Mouse (Mus musculus) frontal cortex, postnatal 25 days (tissue): Measurements from ENCODE around the gene Gm49358.

Experiments
- DNase-seq, 2 experiments: peaks; one replicate each; pipeline ENCODE4 v3.0.0; 2022; ENCODE audit warnings: low spot score in 2 of 2

Gm49358 gene

DNA sequence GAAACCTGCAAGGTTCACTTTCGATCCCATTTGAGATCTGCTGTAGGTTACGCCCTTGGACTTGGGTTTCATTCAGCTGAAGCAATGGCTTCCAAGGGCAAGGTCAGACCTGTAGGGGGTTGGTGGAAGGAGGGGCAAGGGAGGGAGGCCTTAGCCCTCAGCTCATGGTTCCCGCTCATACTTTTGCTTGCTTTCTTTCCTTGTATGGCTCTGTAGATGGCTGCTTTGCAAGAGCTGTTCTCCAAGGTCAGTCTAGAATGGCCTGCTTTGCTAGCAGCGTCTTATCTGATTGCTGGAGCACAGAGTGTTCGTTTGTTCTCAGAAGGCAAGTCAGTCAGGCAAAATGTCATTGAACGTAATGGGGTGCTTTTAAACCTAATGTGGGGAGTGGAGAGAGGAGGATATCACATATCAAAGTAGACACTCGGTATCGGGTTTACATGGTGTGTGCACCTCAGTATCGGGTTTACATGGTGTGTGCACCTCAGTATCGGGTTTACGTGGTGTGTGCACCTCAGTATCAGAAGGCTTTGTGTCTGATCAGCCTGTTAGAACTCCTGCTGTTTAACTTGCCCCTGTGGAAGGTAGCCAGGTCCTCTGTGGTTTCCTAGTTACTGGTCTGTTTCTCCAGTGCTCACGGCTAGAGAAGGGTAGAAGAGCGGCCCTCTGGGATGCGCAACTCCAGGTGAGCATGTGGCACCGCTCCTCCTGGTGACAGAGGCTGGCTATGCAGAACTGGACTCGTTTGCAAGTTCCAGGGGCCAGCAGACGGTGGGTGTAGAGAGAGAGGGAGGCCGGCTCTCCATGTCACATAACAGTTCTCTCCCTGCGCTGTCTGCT, 50.7 kb downstream of the Gm49358 start:
- no peak for DNase-seq

DNA sequence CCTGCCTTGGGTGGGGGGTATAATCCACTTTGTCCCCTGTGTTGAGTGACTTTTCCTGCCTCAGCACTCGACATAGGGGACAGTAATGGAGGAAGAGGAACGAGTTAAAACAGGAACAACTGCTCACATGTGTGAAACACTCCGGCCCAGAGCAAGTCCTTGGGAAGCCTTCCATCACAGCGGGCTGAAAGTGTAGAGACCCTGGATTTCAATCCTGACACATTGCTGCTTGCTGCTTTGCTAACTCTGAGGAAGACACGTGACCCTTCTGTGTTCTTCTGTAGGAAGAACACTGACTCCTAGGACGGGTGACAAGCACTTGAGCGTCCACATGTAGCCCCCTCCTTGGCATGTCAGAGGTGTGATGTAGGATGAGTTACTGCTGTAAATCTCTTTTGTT, 51.4 kb downstream of the Gm49358 start:
- no peak for DNase-seq

- no peak for DNase-seq
Measured at GRCm38 (mm10) chr10:86819649-86820165, 55.9 kb downstream of the Gm49358 start.

GRCm38 (mm10) chr10:86821014-86821413, 57.2 kb downstream of the Gm49358 start:
- DNase-seq: no peak

DNA sequence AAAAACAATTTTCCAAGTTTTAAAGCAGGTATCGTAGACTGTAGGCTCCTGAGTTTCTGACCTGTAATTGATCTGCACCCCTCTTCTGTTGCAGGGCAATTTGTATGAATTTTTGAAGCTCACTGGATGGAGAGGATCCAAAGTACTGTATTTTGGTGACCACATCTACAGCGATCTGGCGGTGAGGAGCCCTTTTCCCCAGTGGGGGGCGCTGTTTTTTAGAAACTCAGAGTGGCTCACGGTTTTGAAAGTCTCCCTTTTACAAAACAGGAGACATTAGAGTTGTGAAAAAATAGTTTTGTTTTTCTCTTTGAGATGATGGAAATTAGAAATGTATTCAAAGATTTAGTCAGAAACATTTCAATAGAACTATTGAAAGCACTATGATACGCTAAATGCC, 60.3 kb downstream of the Gm49358 start:
- no peak for DNase-seq

- DNase-seq: no peak
Measured at GRCm38 (mm10) chr10:86824871-86825270, 61.1 kb downstream of the Gm49358 start.

DNA sequence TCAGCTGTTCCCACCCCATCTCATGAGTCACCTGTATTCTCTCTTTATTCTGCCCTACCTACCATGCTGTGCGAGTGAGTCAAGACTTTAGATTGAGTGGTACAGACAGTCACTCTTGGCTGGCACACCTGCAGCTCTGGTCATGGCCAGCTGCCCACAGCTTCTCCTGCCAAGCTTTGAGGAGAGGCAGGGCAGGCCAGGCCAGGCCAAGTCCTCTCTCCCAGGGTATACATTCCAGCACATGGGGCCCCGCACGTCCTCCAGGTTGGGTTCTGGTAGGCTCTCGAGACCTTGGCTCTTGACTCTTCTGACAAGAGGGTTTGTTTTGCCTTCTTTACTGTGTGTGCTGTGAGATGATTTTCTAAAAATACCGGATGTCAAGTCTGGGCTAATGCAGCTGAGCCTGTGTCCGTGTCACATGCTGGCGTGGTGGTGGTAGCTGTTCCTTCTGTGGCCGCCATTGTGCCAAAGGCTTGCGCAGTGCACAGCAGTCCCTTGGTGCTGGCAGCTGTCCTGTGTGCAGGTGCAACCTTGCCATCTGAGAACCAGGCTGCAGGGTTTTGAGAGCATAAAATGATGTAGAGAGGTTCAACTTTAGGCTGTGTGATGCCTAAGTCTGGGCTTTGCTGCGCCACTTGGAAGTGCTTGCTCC, 62.2 kb downstream of the Gm49358 start:
- no peak for DNase-seq

GRCm38 (mm10) chr10:86826929-86827328, 63.2 kb downstream of the Gm49358 start:
- no peak for DNase-seq

- DNase-seq: no peak
Measured at GRCm38 (mm10) chr10:86828221-86829135, 64.7 kb downstream of the Gm49358 start.

DNA sequence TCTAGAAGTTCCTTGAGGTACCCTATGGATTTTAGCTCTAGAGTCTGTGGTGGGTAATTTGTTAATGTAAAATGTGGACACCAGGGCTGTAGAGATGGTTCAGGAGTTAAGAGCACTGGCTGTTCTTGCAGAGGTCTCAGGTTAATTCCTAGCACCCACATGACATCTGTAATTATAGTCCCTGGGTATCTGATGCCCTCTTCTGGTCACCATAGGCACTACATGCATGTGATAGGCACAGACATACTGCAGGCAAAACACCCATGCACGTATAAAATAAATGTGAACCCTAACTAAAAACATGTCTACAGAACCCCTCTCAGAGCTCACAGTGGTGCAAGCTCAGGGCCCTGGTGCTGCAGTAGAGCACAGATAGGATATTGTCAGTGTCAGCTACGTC, 65.7 kb downstream of the Gm49358 start:
- DNase-seq: no peak

- no peak for DNase-seq
Measured at GRCm38 (mm10) chr10:86836784-86837183, 73.0 kb downstream of the Gm49358 start.

DNA sequence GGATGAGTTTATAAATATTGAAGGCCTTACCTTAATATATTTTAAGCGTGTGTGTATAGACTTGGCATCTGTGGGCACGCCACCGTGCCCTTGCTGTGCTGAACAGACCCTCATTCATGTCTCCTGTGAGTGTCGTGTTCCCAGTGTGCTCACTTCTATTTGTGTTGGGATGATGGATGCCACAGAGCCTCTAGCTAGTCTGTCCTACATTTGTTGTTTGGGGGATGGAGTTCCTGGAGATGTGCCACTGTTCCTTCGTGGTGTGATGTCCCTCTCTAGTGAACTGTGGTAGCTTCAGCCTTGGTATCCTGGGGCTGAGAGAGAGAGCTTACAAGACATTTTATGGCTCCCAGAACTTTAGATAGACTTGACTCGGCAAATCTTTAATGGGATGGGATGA, 75.1 kb downstream of the Gm49358 start:
- no peak for DNase-seq

DNA sequence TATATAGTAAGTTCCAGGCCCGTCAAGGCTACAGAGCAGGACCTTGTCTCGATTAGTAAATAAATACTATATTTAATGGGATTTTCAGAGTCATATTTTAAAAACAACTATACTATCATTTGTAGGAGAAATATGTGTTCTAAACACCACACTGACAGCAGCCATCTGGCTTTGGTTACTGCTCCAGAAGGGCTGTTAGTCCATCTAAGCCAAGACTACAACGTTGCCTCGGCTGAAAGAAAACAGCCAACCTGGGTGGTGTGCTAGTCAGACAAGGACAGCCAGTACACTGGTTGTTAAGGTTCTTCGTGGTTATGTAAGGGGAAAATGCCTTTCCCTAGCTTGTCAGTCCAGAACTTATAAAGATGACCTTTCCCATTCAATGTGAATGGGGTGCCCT, 78.9 kb downstream of the Gm49358 start:
- no peak for DNase-seq

GRCm38 (mm10) chr10:86846926-86847467, 83.2 kb downstream of the Gm49358 start:
- DNase-seq: no peak

GRCm38 (mm10) chr10:86849087-86849486, 85.3 kb downstream of the Gm49358 start:
- DNase-seq: no peak

- DNase-seq: no peak
Measured at GRCm38 (mm10) chr10:86849508-86849907, 85.7 kb downstream of the Gm49358 start.

GRCm38 (mm10) chr10:86852160-86852559, 88.4 kb downstream of the Gm49358 start:
- no peak for DNase-seq

DNA sequence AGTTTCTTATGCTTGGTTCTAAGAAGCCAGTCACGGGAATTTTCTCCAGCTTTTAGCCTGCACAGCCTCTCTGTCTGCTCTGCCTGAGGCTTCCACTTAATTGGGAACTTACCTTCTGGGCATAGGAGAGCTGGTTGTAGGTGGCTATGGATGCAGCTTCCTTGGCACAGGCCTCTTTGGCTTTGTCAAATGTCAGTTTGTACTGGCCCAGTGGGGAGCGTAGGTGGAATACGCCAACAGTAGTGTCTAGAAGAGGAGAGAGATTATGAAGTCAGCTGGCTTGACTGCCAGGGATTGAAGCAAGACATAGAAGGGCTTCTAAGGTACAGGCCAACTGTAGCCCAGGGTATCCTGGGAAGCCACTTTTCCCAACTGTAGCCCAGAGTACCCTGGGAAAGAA, 89.7 kb downstream of the Gm49358 start:
- DNase-seq: no peak

GRCm38 (mm10) chr10:86860396-86860795, 96.6 kb downstream of the Gm49358 start:
- DNase-seq: no peak

GRCm38 (mm10) chr10:86862496-86862895, 98.7 kb downstream of the Gm49358 start:
- no peak for DNase-seq

DNA sequence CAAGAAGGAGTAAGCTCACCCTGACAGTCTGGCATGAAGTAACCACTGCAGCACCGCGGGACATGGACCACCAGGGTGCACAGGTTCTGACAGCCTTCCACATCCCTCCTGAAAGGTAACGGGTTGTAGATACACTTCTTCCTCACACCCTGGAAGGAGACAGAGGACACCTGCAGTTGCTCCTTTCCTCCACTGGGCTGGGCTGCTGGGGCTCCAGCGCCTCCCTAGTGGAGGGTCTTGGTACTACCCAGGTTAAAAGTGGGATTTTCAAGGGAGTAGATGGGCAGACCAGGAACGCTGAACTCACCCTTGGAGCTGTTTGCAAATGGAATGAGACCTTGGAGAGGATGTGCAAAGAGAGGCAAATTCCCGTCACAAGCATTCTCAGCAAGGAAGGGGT, 99.7 kb downstream of the Gm49358 start:
- no peak for DNase-seq

GRCm38 (mm10) chr10:86872121-86872520, 108.3 kb downstream of the Gm49358 start:
- no peak for DNase-seq
